Mouse (Mus musculus) heart, embryonic 15.5 days (tissue): ENCODE data around the gene Gm36210. TPM values are rescaled to one million over a fixed set of nuclear protein-coding genes. Genes with fewer than 3 reads are reported as not detected.

Experiments
- ATAC-seq: fragments of 200-750 bp; cut with Nextera tagmentation; replicated peaks from 2 replicates; pipeline ENCODE4 v1.8.0; 2017; ENCODE audit warnings: low read depth, moderate TSS enrichment; ENCODE audit not compliant: insufficient number of reproducible peaks, insufficient read depth, low FRiP score
- H3K27ac ChIP-seq: fragments of 300-500 bp; sonication (generic); 2 replicates; pipeline ENCODE4 v1.5.1; 2015; ENCODE audit warnings: mild to moderate bottlenecking, inconsistent platforms
- H3K27me3 ChIP-seq: fragments of 300-500 bp; sonication (generic); 2 replicates; pipeline ENCODE4 v1.6.1; 2015; ENCODE audit warnings: inconsistent platforms
- H3K36me3 ChIP-seq: fragments of 300-500 bp; sonication (generic); 2 replicates; pipeline ENCODE4 v1.6.1; 2015; ENCODE audit warnings: mild to moderate bottlenecking, inconsistent platforms
- H3K4me1 ChIP-seq: fragments of 300-500 bp; sonication (generic); replicated peaks from 2 replicates; pipeline ENCODE4 v1.6.1; 2015; ENCODE audit warnings: inconsistent platforms
- H3K4me2 ChIP-seq: fragments of 300-500 bp; sonication (generic); 2 replicates; pipeline ENCODE4 v1.6.1; 2015; ENCODE audit warnings: inconsistent platforms, mild to moderate bottlenecking, moderate library complexity
- H3K4me3 ChIP-seq: fragments of 300-500 bp; sonication (generic); 2 replicates; pipeline ENCODE4 v1.5.1; 2015; ENCODE audit warnings: mild to moderate bottlenecking, inconsistent platforms
- H3K9ac ChIP-seq: fragments of 300-500 bp; sonication (generic); 2 replicates; pipeline ENCODE4 v1.6.1; 2015; ENCODE audit warnings: mild to moderate bottlenecking, inconsistent platforms
- H3K9me3 ChIP-seq: fragments of 300-500 bp; sonication (generic); replicated peaks from 2 replicates; pipeline ENCODE4 v1.6.1; 2016; ENCODE audit warnings: inconsistent platforms
- WGBS: fragments of 180-500 bp; shearing (Covaris S2); methylation state at CpG from one replicate; pipeline ENCODE4 v1.1.7; 2015; ENCODE audit warnings: mixed read lengths; 5-methylcytosine and 5-hydroxymethylcytosine counted together
- polyA plus RNA-seq: library from polyadenylated mRNA; unstranded; fragments of >200 nt; fragmentation: Nextera tagmentation; extraction: Ambion mirVana; gene quantifications from 2 replicates; pipeline ENCODE4 v1.2.1, GENCODE M21; 2015

The Gm36210 gene
- polyA plus RNA-seq, 1 experiment from 2014 or later: not detected

DNA sequence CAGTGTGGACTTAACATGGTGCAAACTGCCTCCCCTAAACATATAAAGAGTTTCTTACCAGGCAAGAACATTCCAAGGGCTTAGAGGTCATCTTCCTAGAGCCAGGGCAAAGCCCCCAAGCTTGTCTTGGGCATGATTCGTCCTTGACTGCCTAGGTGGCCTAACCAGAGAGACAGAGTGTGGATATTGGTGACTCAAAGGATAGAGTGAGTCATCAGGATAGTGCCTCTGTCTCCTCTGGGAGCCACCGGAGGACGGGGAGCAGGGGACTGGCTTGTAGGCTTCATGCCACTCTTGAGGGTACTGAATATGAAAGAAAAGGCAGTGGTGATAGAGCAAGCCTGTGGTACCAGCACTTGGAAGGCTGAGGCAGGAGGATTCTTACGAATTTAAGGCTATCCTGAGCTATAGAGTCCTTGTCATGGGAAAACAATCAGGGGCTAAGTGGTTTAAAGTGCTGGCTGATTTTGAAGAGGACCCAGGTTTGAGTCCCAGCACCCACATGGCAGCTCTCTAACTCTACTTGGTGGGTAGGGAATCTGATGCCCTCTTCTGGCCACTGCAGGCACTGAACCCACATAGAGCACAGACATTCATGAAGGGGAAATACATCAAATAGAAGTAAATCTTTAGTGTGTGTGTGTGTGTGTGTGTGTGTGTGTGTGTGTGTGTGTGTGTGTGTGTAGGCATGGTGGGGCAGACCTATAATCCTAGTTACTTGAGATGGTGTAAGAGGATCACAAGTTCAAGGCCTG lies 28.0 kb upstream of the Gm36210 start:
- WGBS: 80% methylated on average over 4 of the region's 4 CpGs
- Histone ChIP-seq H3K4me3 (no peak overlapping the region), H3K27me3 (no peaks in the 10 kb centered on the region), H3K9ac (no peak overlapping the region), H3K27ac (no peak overlapping the region), H3K9me3 (0 out of 2 replicates have a peak, but pooled peaks cover 4% of the 10 kb centered on the region), H3K36me3 (no peaks in the 10 kb centered on the region), H3K4me2 (no peak overlapping the region), H3K4me1 (no peaks in the 10 kb centered on the region)
- ATAC-seq: no peak

DNA sequence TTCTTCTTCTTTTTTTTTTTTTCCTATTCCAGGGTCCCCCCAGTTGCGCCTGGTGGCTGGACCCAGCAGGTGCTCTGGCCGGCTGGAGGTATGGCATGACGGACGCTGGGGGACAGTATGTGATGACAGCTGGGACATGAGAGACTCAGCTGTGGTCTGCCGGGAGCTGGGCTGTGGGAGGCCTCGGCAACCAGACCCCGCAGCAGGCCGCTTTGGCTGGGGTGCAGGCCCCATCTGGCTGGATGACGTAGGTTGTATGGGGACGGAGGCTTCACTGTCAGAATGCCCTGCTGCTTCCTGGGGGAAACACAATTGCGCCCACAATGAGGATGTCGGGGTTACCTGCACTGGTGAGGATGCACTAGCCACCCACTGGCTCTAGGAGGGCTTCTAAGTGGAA lies 26.8 kb upstream of the Gm36210 start:
- 66% methylated on average over 12 of the region's 12 CpGs for WGBS
- Histone ChIP-seq H3K27ac (no peak overlapping the region), H3K9me3 (0 out of 2 replicates have a peak, but pooled peaks cover 4% of the 10 kb centered on the region), H3K4me2 (no peak overlapping the region), H3K36me3 (no peaks in the 10 kb centered on the region), H3K27me3 (no peaks in the 10 kb centered on the region), H3K4me1 (no peaks in the 10 kb centered on the region), H3K9ac (no peak overlapping the region), H3K4me3 (no peak overlapping the region)
- ATAC-seq: no peak

DNA sequence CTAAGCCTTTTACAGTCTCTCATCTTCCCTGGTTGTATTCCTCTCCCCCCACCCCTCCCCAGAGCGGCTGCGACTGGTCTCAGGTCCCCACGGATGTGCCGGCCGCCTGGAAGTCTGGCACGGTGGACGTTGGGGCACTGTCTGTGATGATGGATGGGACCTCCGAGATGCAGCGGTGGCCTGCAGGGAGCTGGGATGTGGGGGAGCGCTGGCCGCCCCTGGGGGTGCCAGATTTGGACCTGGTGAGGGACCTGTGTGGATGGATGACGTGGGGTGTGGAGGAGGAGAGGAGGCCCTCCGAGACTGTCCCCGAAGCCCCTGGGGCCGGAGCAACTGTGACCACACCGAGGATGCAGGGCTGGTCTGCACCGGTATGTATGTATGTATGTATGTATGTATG lies 22.0 kb upstream of the Gm36210 start:
- no peaks in the 10 kb centered on the region for H3K27me3 ChIP-seq
- no peak overlapping the region for H3K9ac ChIP-seq
- no peak overlapping the region for H3K27ac ChIP-seq
- H3K4me2 ChIP-seq: no peak overlapping the region
- 70% methylated on average over 17 of the region's 17 CpGs for WGBS
- no peak for ATAC-seq
- no peaks in the 10 kb centered on the region for H3K36me3 ChIP-seq
- peaks cover 32% of the 10 kb centered on the region for H3K4me1 ChIP-seq
- H3K4me3 ChIP-seq: no peak overlapping the region
- no peaks in the 10 kb centered on the region for H3K9me3 ChIP-seq

DNA sequence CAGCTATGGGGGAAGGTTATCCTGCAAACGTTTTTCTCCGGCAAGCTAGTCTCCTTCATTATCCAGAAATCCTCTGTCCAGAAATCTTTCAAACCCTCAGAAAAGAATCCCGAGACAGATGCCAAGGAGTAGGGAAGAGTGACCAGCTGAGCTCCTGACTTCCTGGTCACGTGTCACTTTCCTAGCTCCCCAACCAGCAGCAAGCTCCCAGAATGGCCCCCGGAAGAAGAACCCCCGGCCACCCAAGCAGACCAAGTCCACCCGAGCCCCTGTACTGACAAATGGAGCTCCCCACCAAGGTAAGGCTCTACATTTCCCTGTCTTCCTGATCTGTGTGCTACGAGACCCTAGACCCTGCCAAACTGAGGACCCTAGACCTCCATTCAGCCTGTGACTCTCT lies 21.4 kb upstream of the Gm36210 start:
- ATAC-seq: no peak
- H3K4me3 ChIP-seq: no peak overlapping the region
- H3K27ac ChIP-seq: no peak overlapping the region
- H3K4me1 ChIP-seq: peaks cover 38% of the 10 kb centered on the region
- H3K27me3 ChIP-seq: no peaks in the 10 kb centered on the region
- H3K9ac ChIP-seq: no peak overlapping the region
- WGBS: 62% methylated on average over 8 of the region's 8 CpGs
- no peak overlapping the region for H3K4me2 ChIP-seq
- no peaks in the 10 kb centered on the region for H3K9me3 ChIP-seq
- H3K36me3 ChIP-seq: no peaks in the 10 kb centered on the region

DNA sequence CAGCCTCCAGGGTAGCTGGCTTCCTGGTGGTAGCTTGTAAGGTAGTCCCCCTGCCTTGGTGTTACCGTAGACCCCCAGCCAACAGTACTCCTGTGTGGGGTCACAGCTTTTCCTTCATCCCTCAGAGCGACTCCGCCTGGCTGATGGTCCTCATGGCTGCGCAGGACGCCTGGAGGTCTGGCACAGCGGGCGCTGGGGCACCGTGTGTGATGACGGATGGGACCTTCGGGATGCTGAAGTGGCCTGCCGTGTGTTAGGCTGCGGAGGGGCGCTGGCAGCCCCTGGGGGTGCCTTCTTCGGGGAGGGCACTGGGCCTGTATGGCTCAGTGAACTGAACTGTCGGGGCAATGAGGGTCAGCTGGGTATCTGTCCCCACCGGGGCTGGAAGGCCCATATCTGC lies 20.5 kb upstream of the Gm36210 start:
- no peaks in the 10 kb centered on the region for H3K36me3 ChIP-seq
- no peaks in the 10 kb centered on the region for H3K9me3 ChIP-seq
- peaks cover 47% of the 10 kb centered on the region for H3K4me1 ChIP-seq
- H3K27me3 ChIP-seq: no peaks in the 10 kb centered on the region
- ATAC-seq: no peak
- WGBS: 69% methylated on average over 16 of the region's 16 CpGs
- H3K27ac ChIP-seq: no peak overlapping the region
- H3K4me3 ChIP-seq: no peak overlapping the region
- no peak overlapping the region for H3K4me2 ChIP-seq
- no peak overlapping the region for H3K9ac ChIP-seq

DNA sequence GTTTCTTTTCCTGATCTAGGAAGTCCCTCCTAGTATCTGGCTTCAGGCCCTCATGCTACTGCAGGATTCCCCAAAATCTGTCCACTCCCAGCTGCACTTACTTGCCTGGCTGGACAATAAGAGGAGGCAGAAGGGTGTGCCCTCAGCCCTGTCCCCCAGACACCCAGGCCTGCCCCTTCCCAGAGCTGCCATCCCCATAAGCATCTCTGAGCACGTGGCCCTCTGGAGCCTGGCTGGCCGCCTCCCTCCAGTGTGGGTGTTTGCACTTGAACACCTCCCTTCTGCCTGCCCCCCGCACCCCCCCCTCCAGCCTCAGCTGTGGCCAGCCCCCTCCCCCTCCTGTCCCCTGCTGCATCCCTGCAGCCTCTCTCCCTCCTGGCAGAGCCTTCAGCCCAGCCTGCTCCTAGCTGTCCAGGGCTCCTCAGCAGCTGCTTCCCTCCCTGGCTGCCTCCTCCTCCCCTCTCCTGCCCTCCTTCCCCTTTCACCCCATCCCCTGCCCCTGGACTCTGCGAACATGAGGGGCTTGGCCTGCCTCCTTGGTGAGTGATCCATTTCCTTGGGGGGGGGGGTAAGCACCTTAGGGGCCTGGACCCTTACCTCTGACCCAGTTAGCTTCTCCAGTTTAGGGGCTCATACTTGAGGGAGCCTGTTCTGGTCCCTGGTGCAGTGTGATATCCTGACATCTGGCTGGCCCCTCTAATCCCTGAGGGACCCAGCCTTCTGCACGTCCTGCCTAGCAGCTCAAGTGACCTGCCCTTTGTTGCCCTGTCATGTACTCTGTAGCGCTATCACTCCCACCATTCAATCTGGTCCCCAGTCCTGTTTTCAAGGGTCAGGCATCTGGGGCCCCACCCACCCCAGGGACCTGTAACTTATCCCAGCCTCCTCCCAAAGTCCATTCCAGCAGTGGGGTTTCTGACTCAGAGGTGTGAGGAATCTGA lies 19.4 kb upstream of the Gm36210 start, which contains the start of gene Ssc5d:
Gene Ssc5d (plus strand): TSS at position 345 of the 941 bp plus-strand sequence.
- Histone ChIP-seq H3K9ac (no peak within 1 kb of the TSS), H3K4me1 (peaks cover 58% of the 10 kb centered on the region), H3K27me3 (no peaks in the 10 kb centered on the region), H3K4me3 (no peak within 1 kb of the TSS), H3K36me3 (peaks cover 3% of the 10 kb centered on the region; the same call in 1 of the 2 replicates), H3K27ac (peak within 1 kb of the TSS; percentile 75), H3K4me2 (no peak within 1 kb of the TSS; the same call in 1 of the 2 replicates), H3K9me3 (no peaks in the 10 kb centered on the region)
- 10% methylated on average over 6 of the region's 6 CpGs for WGBS
- ATAC-seq: peak; percentile 31

DNA sequence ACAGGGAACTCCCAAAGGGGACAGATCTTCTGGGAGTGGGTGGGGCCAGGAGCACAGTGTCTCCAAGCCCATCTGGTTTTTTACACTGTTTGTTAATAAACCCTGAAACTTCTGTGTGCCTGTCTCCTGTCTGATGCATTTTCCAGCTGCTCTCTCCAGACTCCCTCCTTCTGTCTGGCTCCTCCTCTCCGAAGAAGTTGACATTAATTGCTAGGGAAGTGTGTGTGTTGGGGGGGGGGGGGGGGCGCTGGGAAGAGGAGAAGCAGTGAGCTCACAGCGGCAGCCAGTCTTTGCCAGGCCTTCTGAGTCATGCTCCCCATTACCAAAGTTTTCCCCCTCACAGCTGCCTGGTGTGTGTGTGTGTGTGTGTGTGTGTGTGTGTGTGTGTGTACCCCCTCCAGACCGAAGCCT lies 18.6 kb upstream of the Gm36210 start:
- Histone ChIP-seq H3K9ac (no peak overlapping the region), H3K4me1 (peaks cover 60% of the 10 kb centered on the region), H3K27me3 (no peaks in the 10 kb centered on the region), H3K36me3 (peaks cover 11% of the 10 kb centered on the region), H3K4me3 (no peak overlapping the region), H3K27ac (peak overlapping the region; percentile 75), H3K4me2 (no peak overlapping the region; the same call in 1 of the 2 replicates), H3K9me3 (no peaks in the 10 kb centered on the region)
- 9% methylated on average over 4 of the region's 4 CpGs for WGBS
- peak; percentile 32 for ATAC-seq

DNA sequence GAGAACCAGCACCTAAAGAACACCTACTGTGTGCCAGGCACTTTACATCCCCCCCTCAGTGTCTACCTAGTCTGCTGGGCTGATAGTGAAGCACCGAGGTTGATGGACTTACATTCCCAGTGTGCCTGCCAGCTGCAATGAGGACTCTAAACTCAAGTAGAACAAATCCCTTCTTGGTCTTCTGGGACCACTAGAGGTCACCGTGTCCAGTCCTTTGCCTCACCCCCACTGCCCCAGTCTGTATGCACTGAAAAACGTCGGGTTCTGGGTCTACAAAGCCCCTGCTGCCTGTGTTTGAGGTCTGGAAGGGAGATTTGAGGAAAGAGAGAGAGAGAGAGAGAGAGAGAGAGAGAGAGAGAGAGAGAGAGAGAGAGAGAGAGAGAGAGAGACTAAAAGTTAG lies 18.2 kb upstream of the Gm36210 start:
- H3K36me3 ChIP-seq: peaks cover 16% of the 10 kb centered on the region
- peak overlapping the region; percentile 75 for H3K27ac ChIP-seq
- H3K4me2 ChIP-seq: peak overlapping the region; percentile 85
- no peaks in the 10 kb centered on the region for H3K27me3 ChIP-seq
- H3K4me3 ChIP-seq: peak overlapping the region; percentile 42; the same call in 1 of the 2 replicates
- no peak overlapping the region for H3K9ac ChIP-seq
- peaks cover 60% of the 10 kb centered on the region for H3K4me1 ChIP-seq
- WGBS: under 1% methylated on average over 4 of the region's 4 CpGs
- no peaks in the 10 kb centered on the region for H3K9me3 ChIP-seq
- no peak for ATAC-seq

DNA sequence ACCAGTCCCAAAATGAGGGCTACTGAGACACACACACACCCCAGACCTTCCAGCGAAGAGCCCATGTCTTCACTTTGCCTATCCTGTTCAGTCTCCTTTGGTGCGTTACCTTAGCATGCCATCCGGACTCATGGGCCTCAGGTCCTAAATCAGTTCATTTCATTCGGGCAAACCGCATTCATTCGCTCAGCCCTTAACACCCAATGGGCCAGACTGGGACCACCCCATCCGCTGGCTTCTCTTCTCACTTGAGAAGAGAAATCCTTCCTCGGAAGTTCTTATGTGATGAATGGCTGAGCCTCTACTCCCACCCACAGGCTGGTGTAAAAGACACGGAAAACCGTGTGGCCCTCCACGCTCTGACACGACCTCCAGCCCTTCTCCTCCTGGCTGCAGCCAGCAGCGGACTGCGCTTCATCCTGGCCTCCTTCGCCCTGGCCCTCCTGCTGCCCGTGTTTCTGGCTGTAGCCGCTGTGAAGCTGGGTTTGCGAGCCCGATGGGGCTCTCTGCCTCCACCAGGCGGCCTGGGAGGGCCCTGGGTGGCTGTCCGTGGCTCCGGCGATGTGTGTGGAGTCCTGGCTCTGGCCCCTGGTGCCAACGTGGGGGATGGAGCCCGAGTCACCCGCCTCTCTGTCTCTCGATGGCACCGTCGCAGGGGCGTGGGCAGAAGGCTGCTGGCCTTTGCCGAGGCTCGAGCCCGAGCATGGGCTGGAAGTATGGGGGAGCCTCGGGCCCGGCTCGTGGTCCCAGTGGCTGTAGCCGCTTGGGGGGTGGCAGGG lies 17.5 kb upstream of the Gm36210 start:
- ATAC-seq: no peak
- Histone ChIP-seq H3K4me3 (peak overlapping the region; percentile 42), H3K36me3 (peaks cover 22% of the 10 kb centered on the region), H3K9ac (peak overlapping the region; percentile 8), H3K27ac (peak overlapping the region; percentile 75), H3K9me3 (no peaks in the 10 kb centered on the region), H3K4me2 (peak overlapping the region; percentile 85), H3K27me3 (no peaks in the 10 kb centered on the region), H3K4me1 (peaks cover 60% of the 10 kb centered on the region)
- WGBS: 4% methylated on average over 37 of the region's 37 CpGs

DNA sequence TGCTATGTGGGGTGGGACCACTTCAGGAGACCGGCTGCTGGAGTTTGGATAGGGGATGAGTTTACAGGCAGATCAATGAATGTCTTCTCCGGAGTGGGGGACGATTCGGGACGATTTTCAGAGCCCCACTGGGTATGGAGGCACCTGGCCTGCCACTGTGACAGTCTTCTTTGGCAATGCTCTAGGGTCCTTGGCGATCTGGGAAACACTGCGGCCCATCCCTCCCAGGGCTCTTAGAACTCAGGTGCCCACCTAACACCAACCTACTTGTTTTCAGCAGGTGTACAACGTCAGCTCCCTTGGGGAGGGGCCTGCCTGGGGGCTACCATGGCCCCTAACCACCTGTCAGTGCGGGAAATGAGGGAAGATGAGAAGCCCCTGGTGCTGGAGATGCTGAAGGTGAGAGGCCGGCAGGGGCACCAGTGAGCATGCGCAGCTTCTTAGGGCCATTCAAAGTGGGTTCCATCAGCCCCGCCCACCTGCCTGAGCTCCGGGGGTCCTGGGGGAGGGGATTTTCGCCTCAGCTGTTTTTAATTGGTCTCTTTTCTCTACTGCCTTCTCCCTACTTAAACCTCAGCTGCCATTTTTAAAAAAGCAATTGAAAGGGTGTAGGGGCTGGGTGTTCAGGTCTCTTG lies 16.7 kb upstream of the Gm36210 start:
- peak overlapping the region; percentile 75 for H3K27ac ChIP-seq
- H3K4me1 ChIP-seq: peaks cover 60% of the 10 kb centered on the region
- H3K9me3 ChIP-seq: no peaks in the 10 kb centered on the region
- WGBS: 2% methylated on average over 14 of the region's 14 CpGs
- no peak for ATAC-seq
- no peaks in the 10 kb centered on the region for H3K27me3 ChIP-seq
- peak overlapping the region; percentile 85 for H3K4me2 ChIP-seq
- peak overlapping the region; percentile 52 for H3K9ac ChIP-seq
- H3K4me3 ChIP-seq: peak overlapping the region; percentile 42
- peaks cover 27% of the 10 kb centered on the region for H3K36me3 ChIP-seq
